Mouse (Mus musculus): ENCODE results near the gene Ppp1r12c.

Ppp1r12c gene

DNA sequence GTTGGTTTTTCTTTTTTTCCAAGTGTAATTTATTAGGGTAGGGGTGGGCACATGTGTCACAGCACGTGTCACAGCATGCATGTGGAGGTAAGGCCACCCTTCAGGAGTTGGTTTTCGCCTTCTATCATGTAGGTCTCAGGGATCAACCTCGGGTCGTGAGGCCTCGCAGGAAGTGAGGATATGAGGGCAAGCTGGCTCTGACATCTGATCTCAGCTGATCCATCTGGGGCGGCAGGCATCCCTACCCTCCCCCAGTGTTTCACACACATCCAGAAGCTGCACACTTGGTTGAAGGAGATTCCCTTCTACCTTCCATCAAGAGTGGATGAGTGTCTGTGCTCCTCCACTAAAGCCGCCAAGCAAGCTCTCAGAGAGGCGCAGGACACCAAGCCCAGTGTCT is 69.5 kb downstream of the Ppp1r12c start:
- DNase-seq (ENCODE audit: low spot score in 2 of 2): no peak

- DNase-seq (ENCODE audit: low spot score in 2 of 2): peak; percentile 70 to 76
Measured at GRCm38 (mm10) chr7:4431548-4431947, 69.9 kb downstream of the Ppp1r12c start.
